Mouse (Mus musculus) urinary bladder, adult 2 months (tissue): ENCODE measurements around the gene Magi1. TPM values are rescaled to one million over a fixed set of nuclear protein-coding genes. Genes with fewer than 3 reads are reported as not detected.
A peak's percentile ranks its signal among the peaks of the same experiment; 100 is the strongest.

ENCODE experiments used
- DNase-seq: peaks from one replicate; pipeline ENCODE4 v3.0.0; 2022; ENCODE audit warnings: low spot score
- polyA plus RNA-seq: library from polyadenylated mRNA; depleted of rRNA; stranded (reverse); fragments of >200 nt; gene quantifications from 2 replicates; pipeline ENCODE4 v1.2.3, GENCODE M21; 2012

Gene Magi1
- polyA plus RNA-seq, 1 experiment, result 9.6 TPM

DNA sequence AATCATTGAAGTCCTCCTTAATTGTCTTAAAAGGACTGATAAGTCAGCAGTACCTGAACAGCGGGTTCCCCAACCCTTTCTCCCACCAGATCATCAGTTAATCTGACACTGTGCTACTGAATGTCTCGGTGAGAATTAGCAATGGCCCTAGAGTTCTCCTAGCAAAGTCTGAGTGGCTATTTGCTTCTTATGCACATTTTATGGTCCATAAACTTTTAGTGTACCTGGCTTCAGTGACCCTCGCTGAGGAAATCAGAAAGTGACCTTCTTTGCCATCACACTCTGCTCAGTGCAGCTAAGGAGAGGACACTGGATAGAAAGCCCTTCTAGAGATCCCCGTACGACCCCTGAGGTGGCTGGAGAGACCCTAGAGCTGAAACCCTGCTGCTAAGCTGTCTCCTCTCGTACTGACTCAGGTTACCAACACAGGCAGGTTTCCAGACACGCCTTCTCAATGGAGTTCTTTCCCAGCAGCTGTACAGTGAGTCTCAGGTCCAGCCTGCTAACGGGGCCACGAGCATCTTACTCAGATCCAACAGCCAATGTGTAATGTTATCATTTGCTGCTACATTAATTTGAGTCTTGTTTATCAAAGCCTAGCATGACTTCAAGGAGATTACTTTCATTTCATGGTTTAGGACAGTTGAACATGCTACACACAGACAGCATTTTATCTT, 461.4 kb downstream of the Magi1 start:
- no peak for DNase-seq

DNA sequence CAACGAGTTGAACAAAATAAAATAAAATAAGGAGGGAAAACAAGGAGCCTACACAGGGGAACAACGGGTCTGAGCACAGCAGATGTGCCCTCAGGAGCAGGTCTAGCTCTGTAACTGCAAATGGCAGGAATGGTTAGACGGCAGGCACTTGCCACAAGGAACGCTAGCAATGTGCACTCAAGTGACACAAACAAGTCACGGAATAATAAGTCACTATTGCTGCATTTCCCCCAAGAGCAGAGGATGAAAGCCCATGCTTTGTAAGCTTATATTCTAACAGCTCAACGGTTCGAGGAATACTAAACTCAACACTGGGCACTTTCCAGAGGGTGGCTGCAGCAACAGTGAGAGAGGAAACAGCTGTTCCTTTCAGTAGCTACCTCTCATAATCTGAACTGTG, 462.2 kb downstream of the Magi1 start:
- DNase-seq, result no peak

GRCm38 (mm10) chr6:93819888-93820287, 463.8 kb downstream of the Magi1 start:
- no peak for DNase-seq

GRCm38 (mm10) chr6:93819282-93819681, 464.4 kb downstream of the Magi1 start:
- no peak for DNase-seq

DNA sequence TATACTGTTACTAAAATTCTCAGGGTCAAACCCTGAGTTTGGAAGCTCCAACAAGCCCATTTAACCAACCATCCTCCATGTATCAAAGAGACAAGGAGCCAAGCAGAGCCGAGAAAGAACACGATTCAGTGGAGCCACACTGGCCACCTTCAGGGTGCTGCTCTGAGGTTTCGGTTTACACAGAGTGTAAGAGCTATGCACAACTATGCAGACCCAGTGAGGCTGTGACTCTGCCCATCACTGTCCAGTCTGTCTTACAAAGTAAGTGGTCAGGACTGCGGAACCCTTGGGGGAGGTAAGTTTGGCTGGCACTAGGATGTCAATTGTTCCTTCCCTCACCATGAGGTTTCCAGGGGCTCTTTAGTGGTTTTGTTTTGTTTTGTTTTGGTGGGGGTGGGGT, 465.2 kb downstream of the Magi1 start:
- no peak for DNase-seq

DNA sequence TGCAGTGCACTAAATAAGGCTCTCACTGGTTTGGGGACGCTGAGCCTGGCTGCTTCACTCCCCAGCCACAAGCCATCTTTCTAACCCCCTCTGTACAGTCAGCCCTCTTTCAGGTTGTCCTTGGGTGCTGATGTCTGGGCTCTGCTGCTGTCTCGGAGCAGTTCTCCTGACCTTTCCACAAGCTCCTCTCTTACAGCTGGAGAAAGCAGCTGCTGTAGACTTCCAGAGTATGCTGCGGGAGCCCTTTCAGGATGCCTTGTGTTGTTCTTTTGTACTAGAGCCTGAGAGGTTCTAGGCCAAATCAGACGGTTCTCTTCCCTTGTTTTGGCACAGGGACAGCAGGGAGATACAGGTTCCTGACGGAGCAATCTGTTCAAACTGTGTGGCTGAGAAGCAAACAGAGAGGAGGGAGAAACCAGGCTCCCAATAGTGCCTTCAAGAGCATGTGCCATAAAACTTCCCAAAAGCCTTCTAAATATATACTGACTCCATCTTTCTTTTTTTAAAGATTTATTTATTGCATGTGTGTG, 478.2 kb downstream of the Magi1 start:
- no peak for DNase-seq

- no peak for DNase-seq
Observed at GRCm38 (mm10) chr6:93802390-93802789, 481.3 kb downstream of the Magi1 start.

DNA sequence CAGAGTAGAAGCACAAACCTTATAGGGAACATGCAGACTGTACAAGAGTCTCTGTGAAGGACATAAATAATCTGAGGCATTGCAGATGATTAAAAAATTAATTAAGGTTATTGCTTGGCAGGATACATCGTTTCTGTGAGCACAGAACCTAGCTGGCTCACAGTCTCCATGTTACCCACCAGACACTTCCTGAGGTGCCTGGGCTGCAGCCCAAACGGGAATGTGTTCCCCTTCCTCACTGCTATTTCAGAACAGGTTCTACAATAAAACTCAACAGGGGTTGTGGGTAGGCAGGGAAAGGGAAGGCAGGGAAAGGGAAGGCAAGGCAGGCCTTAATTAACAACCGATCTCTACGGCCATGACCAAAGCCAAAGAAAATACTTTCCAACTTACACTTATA, 483.3 kb downstream of the Magi1 start:
- no peak for DNase-seq

- no peak for DNase-seq
Observed at GRCm38 (mm10) chr6:93792309-93793215, 491.2 kb downstream of the Magi1 start.

DNA sequence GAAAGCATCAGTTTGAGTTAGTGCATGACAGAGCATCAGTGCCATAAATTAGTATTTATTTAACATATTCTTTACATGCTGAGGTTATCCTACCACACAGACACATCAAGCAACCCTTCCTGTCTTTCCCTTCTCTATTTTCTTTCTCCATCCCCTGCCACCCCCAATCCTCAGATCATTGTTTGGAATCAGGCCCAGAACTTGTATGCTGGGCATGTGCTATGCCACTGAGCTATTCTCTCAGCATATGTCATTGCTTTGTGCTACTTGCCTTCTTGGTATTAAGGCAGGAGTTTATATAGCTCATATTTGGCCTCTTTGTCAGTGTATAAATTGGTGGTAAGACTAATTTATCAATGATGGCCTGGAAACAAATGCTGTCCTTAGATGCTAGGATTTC, 494.0 kb downstream of the Magi1 start:
- no peak for DNase-seq

DNA sequence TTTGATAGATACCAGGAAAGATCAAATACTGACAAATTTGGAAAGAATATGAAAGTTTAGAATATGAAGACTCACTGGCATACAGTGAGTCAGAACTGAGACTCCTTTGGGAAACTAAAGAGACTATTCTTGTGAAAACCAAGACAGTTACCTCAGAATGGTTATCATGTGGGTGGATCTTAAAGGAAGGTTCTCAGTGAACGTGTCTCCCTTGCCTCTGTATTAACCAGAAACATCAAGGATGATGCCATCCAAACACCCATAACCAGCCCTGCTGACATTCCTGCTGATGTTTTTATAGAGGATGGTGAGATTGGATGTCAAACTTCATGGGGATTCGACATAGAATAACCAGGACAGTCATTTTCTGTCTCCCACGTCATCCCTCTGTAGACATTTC, 496.7 kb downstream of the Magi1 start:
- no peak for DNase-seq

- no peak for DNase-seq
Observed at GRCm38 (mm10) chr6:93786220-93786619, 497.5 kb downstream of the Magi1 start.

- no peak for DNase-seq
Observed at GRCm38 (mm10) chr6:93771081-93771480, 512.6 kb downstream of the Magi1 start.

DNA sequence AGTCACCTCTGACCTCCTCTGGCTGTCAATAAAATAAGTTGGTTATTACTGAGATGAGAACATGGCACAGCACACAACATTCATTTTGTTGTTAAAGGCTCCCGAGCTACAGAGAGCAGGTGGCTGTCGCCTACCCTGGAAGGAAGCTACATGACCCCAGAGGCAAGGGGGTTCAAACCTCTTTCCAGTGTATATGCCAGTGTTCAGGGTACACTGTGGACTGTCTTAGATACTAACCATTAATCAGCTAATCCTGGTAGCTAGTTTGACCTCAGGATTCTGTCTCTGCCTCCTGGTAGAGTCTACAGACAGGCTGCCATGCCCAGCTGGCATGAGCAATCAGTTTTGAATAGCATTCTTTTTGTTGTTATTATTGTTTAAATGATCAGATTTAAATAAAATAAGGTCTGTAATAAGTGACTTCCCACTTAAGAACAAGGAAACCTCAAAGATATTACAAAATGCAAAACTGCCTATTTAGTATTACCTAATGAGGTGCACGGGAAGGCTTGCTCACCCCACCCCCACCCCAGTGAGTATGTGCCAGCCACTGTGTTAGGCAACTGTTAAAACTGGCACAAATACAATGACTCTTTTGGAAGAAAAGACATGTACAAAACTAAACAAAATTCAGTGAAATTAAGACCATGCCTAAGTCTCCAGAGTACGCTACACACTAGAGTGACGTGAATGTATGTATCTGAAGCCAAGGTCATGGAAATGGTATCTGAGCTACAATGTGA, 513.3 kb downstream of the Magi1 start:
- DNase-seq, result no peak

DNA sequence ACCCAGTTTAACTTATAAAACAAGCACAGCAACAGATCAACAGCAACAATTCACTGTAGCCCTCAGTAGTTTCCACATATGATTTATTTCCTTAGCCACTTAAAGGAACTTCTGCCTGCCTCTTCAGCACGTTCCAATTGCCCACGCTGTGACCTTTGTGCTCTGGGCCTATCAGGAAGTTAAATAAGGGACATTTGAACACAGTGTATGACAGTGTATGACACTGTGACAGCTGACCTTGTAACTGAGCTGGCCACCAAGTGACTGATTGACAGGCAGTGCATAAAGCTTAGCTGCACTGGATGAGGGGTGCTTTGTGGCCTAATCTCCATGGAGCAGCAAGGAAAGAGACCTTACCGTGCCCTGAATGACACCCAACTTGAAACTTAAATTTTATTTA, 525.6 kb downstream of the Magi1 start:
- DNase-seq, result no peak

DNA sequence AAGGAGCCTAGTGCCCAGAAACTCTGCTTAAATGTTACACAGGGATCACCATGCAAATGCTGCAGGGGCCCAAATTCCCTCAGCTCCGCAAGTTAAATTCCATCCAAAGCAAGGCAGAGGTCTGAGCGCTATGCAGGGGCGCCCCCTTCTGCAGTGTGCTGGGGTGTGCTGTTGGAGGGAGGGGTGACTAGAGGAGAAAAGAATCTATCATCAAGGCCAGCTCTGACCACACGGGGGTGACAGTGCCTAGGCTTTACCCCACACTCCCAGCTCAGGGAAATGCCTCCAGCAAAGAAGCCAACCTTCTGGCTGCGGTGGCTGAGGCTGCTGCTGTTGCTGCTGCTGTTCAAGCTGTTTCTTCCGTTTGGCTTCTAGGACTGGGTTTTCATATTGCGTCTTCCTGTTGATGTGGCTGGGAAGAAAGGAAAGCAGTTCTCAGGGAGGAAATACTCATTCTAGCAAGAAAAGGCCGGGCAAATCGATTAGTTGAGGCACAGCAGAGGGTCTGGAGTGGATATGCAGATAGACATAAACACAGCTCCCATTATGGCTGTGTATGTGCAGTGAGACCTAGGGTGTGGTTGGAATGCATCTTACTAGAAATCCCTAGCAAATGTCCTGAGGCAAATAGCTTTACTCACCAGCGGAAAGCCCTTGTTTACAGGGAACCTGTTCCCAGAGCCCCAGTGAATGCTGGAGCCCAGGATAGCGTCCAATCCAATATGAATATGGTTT, 526.2 kb downstream of the Magi1 start:
- peak; percentile 27 for DNase-seq

DNA sequence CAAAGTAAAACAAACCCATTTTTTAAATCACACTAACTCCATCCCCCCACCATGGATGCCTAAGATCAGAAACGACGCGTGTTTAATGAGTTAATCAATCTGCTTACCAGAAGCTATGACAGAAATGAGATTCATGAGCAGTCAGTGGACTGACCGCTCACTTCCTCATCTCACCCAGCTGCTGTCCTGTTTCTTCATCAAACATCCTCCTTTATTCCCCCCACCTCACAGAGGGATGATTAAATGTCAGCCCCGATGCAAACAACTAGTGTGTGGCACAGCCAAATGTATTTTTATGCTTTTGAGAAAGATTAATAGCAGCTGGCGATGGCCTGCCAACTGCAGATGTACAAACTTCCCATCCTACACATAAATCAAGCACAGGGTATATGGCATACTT, 540.6 kb downstream of the Magi1 start:
- no peak for DNase-seq

DNA sequence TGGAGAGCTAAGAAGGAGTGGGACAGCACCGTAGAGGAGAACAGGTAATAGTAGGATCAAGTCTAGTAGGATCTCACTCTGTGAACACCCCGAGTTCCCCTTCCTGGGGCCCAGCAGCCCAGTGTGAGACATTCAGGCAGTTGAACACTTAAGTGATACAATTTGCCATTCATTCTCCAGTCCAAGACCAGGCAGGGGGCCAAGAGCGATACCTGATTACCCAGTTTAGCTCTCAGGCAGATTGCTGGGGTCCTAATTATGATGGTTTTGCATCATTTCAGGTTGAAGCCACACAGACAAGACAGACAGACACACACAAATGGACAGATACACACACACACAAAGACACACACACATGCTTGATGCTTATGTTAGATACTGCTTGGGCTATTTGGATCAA, 543.9 kb downstream of the Magi1 start:
- no peak for DNase-seq

- DNase-seq, result no peak
Observed at GRCm38 (mm10) chr6:93737083-93737482, 546.6 kb downstream of the Magi1 start.

DNA sequence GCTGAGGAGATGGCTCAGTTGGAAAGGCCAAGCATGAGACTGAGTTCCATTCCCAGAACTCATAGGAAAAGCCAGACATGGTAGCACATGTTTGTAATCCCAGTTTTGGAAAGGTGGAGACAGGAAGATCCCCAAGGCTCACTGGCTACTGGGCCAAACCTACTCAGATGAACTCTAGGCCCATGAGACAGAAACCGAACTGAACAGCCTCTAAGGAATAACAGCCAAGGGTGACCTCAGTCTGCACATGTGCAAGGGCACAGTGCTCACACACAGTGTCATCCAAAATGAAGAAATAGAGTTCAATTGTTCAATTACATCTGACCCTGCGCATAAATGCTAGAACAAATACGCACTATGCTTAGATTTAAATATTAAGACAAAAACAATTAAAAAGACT, 547.6 kb downstream of the Magi1 start:
- DNase-seq, result no peak

GRCm38 (mm10) chr6:93733800-93734199, 549.9 kb downstream of the Magi1 start:
- DNase-seq, result no peak

- no peak for DNase-seq
Observed at GRCm38 (mm10) chr6:93729702-93730101, 554.0 kb downstream of the Magi1 start.
